Mouse (Mus musculus) intestine, embryonic 16.5 days (tissue): ENCODE data around the gene Tex33. TPM values are rescaled to one million over a fixed set of nuclear protein-coding genes. Genes with fewer than 3 reads are reported as not detected.
A peak's percentile ranks its signal among the peaks of the same experiment; 100 is the strongest.

ENCODE experiments used
- ATAC-seq: fragments of 200-750 bp; cut with Nextera tagmentation; 2 replicates; pipeline ENCODE4 v1.8.0; 2017; ENCODE audit warnings: moderate TSS enrichment, moderate library complexity
- H3K27ac ChIP-seq: fragments of 300-500 bp; sonication (generic); 2 replicates; pipeline ENCODE4 v1.5.1; 2014; ENCODE audit warnings: mild to moderate bottlenecking, low read length
- H3K27me3 ChIP-seq: fragments of 300-500 bp; sonication (generic); replicated peaks from 2 replicates; pipeline ENCODE4 v1.6.1; 2014; ENCODE audit warnings: low read length, control low read depth, mixed read lengths; ENCODE audit not compliant: control insufficient read depth, insufficient read depth
- H3K36me3 ChIP-seq: fragments of 300-500 bp; sonication (generic); 2 replicates; pipeline ENCODE4 v1.6.1; 2014; ENCODE audit warnings: low read length, control low read depth; ENCODE audit not compliant: control insufficient read depth, insufficient read depth
- H3K4me1 ChIP-seq: fragments of 300-500 bp; sonication (generic); 2 replicates; pipeline ENCODE4 v1.6.1; 2014; ENCODE audit warnings: low read length, control low read depth, mixed read lengths; ENCODE audit not compliant: control insufficient read depth, insufficient read depth
- H3K4me2 ChIP-seq: fragments of 300-500 bp; sonication (generic); 2 replicates; pipeline ENCODE4 v1.6.1; 2014; ENCODE audit warnings: low read depth, low read length, control low read depth
- H3K4me3 ChIP-seq: fragments of 300-500 bp; sonication (generic); 2 replicates; pipeline ENCODE4 v1.5.1; 2014; ENCODE audit warnings: mild to moderate bottlenecking, low read length
- H3K9ac ChIP-seq: fragments of 300-500 bp; sonication (generic); 2 replicates; pipeline ENCODE4 v1.6.1; 2014; ENCODE audit warnings: low read depth, low read length
- H3K9me3 ChIP-seq: fragments of 300-500 bp; sonication (generic); 2 replicates; pipeline ENCODE4 v1.6.1; 2016; ENCODE audit warnings: low read length, control low read depth; ENCODE audit not compliant: control insufficient read depth
- WGBS: fragments of 180-500 bp; shearing (Covaris S2); extraction: QIAGEN DNeasy Blood & Tissue Kit; methylation state at CpG from one replicate; pipeline ENCODE4 v1.1.7; 2014; 5-methylcytosine and 5-hydroxymethylcytosine counted together
- polyA plus RNA-seq: library from polyadenylated mRNA; unstranded; fragments of >200 nt; fragmentation: Nextera tagmentation; extraction: Ambion mirVana; gene quantifications from 2 replicates; pipeline ENCODE4 v1.2.1, GENCODE M21; 2015

The Tex33 gene
- polyA plus RNA-seq, 1 experiment from 2014 or later = not detected

DNA sequence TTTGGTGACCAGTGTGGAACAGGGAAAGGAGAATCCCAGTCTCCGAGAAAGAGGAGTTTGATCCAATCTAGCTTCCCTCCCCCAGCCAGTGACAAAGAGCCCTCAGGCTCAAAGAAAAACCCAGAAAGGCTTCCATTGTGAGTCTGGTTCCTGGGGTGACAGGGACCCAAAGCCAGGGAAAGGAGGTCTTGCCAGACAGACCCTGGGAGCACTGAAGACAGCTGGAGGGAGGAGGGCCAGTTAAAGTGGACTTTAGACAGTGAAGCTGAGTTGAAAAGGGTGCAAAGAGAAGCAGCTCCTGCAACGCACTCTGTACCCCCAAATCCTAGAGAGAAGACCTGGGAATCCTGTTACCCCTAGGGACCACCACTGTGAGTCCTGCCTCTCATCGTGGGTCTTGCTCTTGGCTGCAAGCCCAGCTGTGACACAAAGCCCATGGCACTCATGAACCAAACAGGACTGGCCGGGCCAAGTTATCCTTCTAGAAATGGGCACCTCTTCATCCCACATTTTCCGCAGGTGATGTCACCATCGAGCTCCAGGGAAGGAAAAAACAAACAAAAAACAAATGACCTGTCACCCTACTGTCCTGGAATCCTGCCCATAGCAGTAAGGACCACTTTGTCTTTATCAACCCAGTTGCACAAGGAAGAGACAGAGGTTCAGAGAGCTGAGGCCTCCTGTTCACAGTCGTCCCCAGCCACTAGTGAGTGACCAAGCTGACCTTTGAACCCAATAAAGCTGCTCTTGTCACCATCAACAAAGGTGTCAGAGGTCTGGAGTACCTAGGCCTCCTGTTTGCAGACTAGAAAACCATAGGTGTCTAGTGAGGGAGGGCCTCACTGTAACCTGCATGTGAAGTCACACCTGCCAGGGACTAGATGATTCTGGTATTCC, 11.2 kb downstream of the Tex33 start:
- 54% methylated on average over 7 of the region's 7 CpGs for WGBS
- Histone ChIP-seq H3K9ac (no peak overlapping the region), H3K36me3 (no peaks in the 10 kb centered on the region), H3K4me2 (no peak overlapping the region), H3K27me3 (peaks cover 13% of the 10 kb centered on the region; the same call in 1 of the 2 replicates), H3K4me1 (peaks cover 8% of the 10 kb centered on the region), H3K27ac (peak overlapping the region; percentile 9), H3K9me3 (no peaks in the 10 kb centered on the region), H3K4me3 (no peak overlapping the region)
- peak; percentile 81 for ATAC-seq

DNA sequence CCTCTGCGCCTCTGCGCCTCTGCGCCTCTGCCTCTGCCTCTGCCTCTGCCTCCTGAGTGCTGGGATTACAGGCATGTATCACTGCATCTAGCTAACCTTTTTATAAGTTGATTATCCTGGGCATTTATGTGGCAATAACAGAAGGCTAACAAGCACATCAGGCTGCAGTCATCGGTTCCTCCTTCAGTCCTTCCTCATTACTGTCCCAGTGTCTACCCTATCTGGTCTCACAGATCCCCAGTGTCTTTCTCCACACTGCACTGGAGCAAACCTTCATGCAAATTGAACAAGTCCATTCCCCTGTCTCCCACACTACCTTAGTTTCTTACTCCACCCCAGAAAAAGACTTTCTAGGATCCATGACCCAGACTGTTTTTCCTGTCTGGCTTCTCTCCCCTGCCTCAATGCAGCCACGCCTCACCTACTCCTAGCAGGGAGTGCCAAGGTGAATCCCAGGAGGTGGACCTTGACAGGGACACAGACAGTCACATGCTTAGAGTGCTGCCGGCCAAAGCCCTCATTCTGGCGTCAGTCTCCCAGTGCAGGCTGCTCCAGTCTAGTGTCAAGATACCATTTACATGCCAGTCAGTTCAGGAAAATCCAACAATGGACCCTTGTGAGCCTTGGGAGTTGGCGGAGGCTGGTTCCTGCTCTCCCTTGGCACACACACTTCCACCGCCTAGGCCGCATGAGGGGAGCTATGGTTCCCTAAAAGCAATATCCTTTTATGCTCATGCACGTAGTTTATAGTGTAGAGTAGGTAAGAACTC, 12.1 kb downstream of the Tex33 start:
- Histone ChIP-seq H3K36me3 (no peaks in the 10 kb centered on the region), H3K4me3 (no peak overlapping the region), H3K4me1 (peaks cover 8% of the 10 kb centered on the region), H3K9ac (no peak overlapping the region), H3K27ac (peak overlapping the region; percentile 9; the same call in 1 of the 2 replicates), H3K9me3 (no peaks in the 10 kb centered on the region), H3K4me2 (no peak overlapping the region), H3K27me3 (peaks cover 13% of the 10 kb centered on the region; the same call in 1 of the 2 replicates)
- peak; percentile 86 for ATAC-seq
- 76% methylated on average over 11 of the region's 11 CpGs for WGBS

DNA sequence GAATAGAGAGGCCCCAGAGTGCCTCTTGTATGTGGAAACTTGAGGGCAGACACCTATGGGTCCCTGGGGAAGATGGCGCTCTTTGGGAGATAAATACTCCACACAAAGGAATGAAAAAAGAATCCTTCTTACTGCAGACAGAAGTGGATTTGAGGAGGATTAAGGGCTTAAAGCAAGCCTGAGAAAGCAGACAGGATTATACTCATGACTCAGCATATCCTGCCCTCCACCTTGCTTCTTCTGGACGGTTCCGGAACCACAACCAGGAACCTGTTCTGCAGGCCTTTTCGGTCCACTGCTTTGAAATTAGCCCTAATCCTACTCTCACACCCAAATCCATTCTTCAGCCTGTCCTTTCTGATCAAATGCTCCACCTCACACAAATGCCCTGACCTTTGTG, 13.6 kb downstream of the Tex33 start:
- WGBS = 92% methylated on average over 4 of the region's 4 CpGs
- H3K27me3 ChIP-seq = peaks cover 24% of the 10 kb centered on the region; the same call in 1 of the 2 replicates
- ATAC-seq = no peak

DNA sequence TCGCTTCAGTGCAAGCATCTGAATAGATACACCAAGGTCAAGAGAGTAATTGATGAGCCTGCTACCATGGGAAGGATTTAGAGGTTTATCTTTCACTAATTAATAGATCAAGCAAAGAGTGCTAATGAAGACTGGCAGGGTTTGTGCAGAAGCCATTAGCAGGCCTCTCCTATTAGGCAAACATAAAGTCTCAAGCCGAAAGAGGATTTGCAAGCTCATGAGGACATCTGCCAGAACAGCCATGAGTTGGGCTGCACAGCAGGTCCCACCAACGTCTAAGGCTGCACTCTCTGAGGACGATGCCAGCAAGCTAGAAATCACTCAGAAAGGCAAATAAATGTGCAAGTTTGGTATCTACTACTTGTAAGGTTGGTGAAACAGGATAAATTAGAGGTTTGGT, 15.0 kb downstream of the Tex33 start:
- no peaks in the 10 kb centered on the region for H3K9me3 ChIP-seq
- no peak overlapping the region for H3K9ac ChIP-seq
- no peaks in the 10 kb centered on the region for H3K36me3 ChIP-seq
- WGBS = 71% methylated on average over 4 of the region's 4 CpGs
- H3K4me3 ChIP-seq = no peak overlapping the region
- peaks cover 8% of the 10 kb centered on the region for H3K4me1 ChIP-seq
- H3K4me2 ChIP-seq = no peak overlapping the region
- H3K27ac ChIP-seq = no peak overlapping the region
- peaks cover 24% of the 10 kb centered on the region; the same call in 1 of the 2 replicates for H3K27me3 ChIP-seq
- no peak for ATAC-seq

More for the DNA sequence above, 13.6 kb downstream of the Tex33 start:
- Histone ChIP-seq H3K4me1 (peaks cover 8% of the 10 kb centered on the region), H3K4me3 (no peak overlapping the region), H3K4me2 (no peak overlapping the region), H3K9me3 (no peaks in the 10 kb centered on the region), H3K36me3 (no peaks in the 10 kb centered on the region), H3K27ac (no peak overlapping the region), H3K9ac (no peak overlapping the region)

DNA sequence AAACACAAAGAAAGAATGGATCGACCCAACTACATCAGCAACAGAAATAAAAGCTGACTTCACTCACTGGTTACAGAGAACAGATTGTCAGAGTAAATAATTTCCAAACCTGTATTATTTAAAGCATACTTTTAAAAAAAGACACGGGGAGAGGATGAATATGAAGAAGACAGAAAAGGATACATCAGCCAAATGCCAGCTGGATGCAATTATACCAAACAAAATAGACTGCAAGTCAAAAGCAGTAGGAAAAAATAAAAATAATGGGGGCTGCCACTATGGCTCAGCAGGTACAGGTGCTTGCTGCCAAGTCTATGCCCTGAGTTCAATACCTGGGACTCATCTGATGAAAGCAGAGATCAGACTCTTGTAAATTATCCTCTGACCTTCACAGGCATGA, 15.5 kb downstream of the Tex33 start:
- Histone ChIP-seq H3K27ac (no peak overlapping the region), H3K9me3 (no peaks in the 10 kb centered on the region), H3K36me3 (no peaks in the 10 kb centered on the region), H3K27me3 (peaks cover 29% of the 10 kb centered on the region), H3K4me3 (no peak overlapping the region), H3K9ac (no peak overlapping the region), H3K4me1 (peaks cover 8% of the 10 kb centered on the region), H3K4me2 (no peak overlapping the region)
- ATAC-seq = no peak
- WGBS = 86% methylated on average over 2 of the region's 2 CpGs

DNA sequence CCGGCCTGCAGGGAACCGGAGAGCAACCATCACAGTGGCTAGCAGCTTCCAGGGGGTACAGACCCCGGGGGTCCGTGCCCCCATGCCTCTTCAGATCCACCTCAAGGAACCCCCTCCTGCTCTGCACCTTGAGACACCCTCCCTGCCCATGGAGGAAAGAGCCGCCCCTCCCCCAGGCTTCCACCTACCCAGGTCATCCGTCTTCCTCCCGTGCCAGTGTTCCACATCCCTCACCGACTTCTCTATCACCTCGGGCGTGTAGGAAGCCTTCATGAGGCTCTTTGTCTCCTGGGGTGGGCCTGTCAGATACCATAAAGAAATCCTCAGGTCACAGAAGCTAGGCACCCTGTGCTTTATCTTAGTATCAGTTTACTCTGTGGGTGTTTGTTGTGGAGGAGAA, 17.2 kb downstream of the Tex33 start:
- no peak overlapping the region for H3K9ac ChIP-seq
- 68% methylated on average over 10 of the region's 10 CpGs for WGBS
- no peak overlapping the region for H3K4me2 ChIP-seq
- no peak overlapping the region for H3K4me3 ChIP-seq
- ATAC-seq = no peak
- H3K9me3 ChIP-seq = no peaks in the 10 kb centered on the region
- H3K36me3 ChIP-seq = no peaks in the 10 kb centered on the region
- no peaks in the 10 kb centered on the region for H3K4me1 ChIP-seq
- H3K27me3 ChIP-seq = peaks cover 38% of the 10 kb centered on the region
- H3K27ac ChIP-seq = no peak overlapping the region

DNA sequence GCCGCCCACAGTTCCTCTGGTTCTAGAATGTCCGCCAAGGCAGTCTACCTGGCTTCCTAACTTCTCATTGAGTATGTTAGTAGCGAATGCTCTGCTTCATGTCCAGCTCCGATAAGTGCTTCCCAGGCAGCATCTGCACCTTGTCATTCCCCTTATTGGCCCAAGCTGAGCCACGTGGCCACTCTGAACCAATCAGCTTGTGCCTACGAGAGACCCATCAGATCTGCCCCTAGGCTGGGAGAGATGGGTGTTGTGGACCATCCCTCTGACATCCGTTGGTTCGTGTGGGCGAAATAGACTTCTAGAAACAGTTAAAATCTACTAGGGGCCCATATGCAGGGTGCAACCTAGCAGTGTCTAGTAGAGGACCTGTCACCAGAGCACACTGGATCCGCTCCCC, 17.9 kb downstream of the Tex33 start:
- no peaks in the 10 kb centered on the region for H3K4me1 ChIP-seq
- no peak overlapping the region for H3K4me2 ChIP-seq
- no peak overlapping the region for H3K4me3 ChIP-seq
- no peaks in the 10 kb centered on the region for H3K9me3 ChIP-seq
- peaks cover 39% of the 10 kb centered on the region for H3K27me3 ChIP-seq
- no peak overlapping the region for H3K27ac ChIP-seq
- H3K9ac ChIP-seq = no peak overlapping the region
- 88% methylated on average over 10 of the region's 10 CpGs for WGBS
- H3K36me3 ChIP-seq = no peaks in the 10 kb centered on the region
- ATAC-seq = no peak

DNA sequence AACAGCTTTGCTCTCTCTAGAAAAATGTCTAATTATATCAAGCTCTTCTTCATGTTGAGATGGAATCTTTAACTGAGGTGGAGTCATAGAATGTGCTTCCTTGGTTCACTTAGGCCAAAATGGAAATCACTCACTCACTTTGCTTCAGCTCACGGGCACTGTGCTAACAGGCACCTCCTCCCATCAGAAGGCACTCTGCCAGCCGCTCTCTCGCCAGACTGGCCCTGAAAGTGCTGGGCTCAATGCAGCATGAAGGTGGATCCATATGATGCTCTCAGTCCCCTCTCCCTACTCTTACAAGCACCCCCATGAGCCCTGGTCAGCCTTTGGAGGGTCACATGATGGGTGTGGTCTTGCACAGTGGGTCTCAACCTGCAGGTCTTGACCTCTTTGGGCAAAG, 21.5 kb downstream of the Tex33 start:
- Histone ChIP-seq H3K9me3 (0 out of 2 replicates have a peak, but pooled peaks cover 4% of the 10 kb centered on the region), H3K4me3 (no peak overlapping the region), H3K36me3 (no peaks in the 10 kb centered on the region), H3K4me1 (no peaks in the 10 kb centered on the region), H3K4me2 (no peak overlapping the region), H3K9ac (no peak overlapping the region), H3K27me3 (peaks cover 59% of the 10 kb centered on the region), H3K27ac (no peak overlapping the region)
- 66% methylated on average over 3 of the region's 3 CpGs for WGBS
- no peak for ATAC-seq

DNA sequence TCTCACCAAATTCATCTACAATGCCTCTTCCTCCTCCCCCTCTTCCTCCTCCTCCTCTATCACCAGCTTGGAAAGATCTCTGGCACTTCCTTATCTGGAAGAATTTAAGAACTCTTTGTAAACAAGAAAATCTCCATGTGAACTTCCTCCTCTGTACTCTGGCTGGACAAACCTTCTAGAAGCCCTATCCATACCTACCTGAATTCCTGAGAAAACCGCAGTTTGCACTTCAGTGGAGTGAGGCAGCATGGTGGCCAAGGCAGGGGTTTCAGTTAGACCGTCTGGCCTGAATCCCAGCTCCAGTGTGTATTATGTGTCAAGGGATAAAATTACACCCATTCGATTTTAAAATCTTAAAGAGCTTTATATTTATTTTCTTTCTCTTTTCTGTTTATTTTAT, 22.9 kb downstream of the Tex33 start:
- H3K4me1 ChIP-seq = no peaks in the 10 kb centered on the region
- no peak overlapping the region for H3K4me2 ChIP-seq
- no peak overlapping the region for H3K9ac ChIP-seq
- WGBS = 57% methylated on average over 3 of the region's 3 CpGs
- H3K36me3 ChIP-seq = no peaks in the 10 kb centered on the region
- peaks cover 61% of the 10 kb centered on the region for H3K27me3 ChIP-seq
- 0 out of 2 replicates have a peak, but pooled peaks cover 4% of the 10 kb centered on the region for H3K9me3 ChIP-seq
- no peak overlapping the region for H3K4me3 ChIP-seq
- ATAC-seq = no peak
- no peak overlapping the region for H3K27ac ChIP-seq
